In genomic region chr19:46761247-46761946, GRCm38 (mm10) we compare ENCODE assay signal across 8 mouse cellular contexts. TPM values are rescaled to one million over a fixed set of nuclear protein-coding genes. Genes with fewer than 3 reads are reported as not detected.
DNase-seq lines count a peak whose midpoint lies in the region; ATAC-seq lines count a peak whose summit lies in the region.

Gene Cnnm2, plus strand, starts transcription at chr19:46761596.

- H3K9me3 ChIP-seq in heart, embryonic 10.5 days: no peaks in the 10 kb centered on the region
- no peaks in the 10 kb centered on the region for H3K9me3 ChIP-seq in kidney, embryonic 15.5 days (replicated peaks)

- peak; percentile 86 for ATAC-seq in erythroblast, adult 5-6 weeks (replicated peaks; ENCODE audit: low FRiP score, poor library complexity, severe bottlenecking)
- ATAC-seq in kidney, embryonic 15.5 days (replicated peaks; ENCODE audit: low FRiP score): peak; percentile 98
- ATAC-seq in monocyte, adult 5-6 weeks (replicated peaks; ENCODE audit: insufficient number of reproducible peaks, low FRiP score, low TSS enrichment, poor library complexity, severe bottlenecking): peak; percentile 96

- peak within 1 kb of the TSS; percentile 65 for H3K9ac ChIP-seq in kidney, embryonic 15.5 days

- H3K27ac ChIP-seq in heart, embryonic 10.5 days: peak within 1 kb of the TSS; percentile 89
- peak within 1 kb of the TSS; percentile 72 for H3K27ac ChIP-seq in kidney, embryonic 15.5 days

- peaks cover 14% of the 10 kb centered on the region for H3K27me3 ChIP-seq in heart, embryonic 10.5 days (ENCODE audit: insufficient read depth, poor library complexity, severe bottlenecking)
- H3K27me3 ChIP-seq in kidney, embryonic 15.5 days: peaks cover 23% of the 10 kb centered on the region

- H3K4me3 ChIP-seq in heart, embryonic 10.5 days: peak within 1 kb of the TSS; percentile 90
- peak within 1 kb of the TSS; percentile 71 for H3K4me3 ChIP-seq in kidney, embryonic 15.5 days (replicated peaks)

- WGBS in heart, embryonic 10.5 days: under 1% methylated on average over 59 of the region's 59 CpGs
- WGBS in kidney, embryonic 15.5 days: under 1% methylated on average over 59 of the region's 59 CpGs

- H3K36me3 ChIP-seq in heart, embryonic 10.5 days: no peaks in the 10 kb centered on the region
- H3K36me3 ChIP-seq in kidney, embryonic 15.5 days: no peaks in the 10 kb centered on the region

- peak within 1 kb of the TSS; percentile 91 for H3K4me2 ChIP-seq in kidney, embryonic 15.5 days

- DNase-seq in B cell, adult 2 months: peak; percentile 99
- peak; percentile 100 for DNase-seq in brain, adult 2 months (ENCODE audit: low read depth, low spot score)
- DNase-seq in heart, embryonic 10.5 days (ENCODE audit: low spot score): peak; percentile 100
- DNase-seq in liver: peak; percentile 100
- DNase-seq in spleen, postnatal 4 days (ENCODE audit: low spot score in 2 of 2): peak; percentile 100

- H3K4me1 ChIP-seq in heart, embryonic 10.5 days: peaks cover 29% of the 10 kb centered on the region
- H3K4me1 ChIP-seq in kidney, embryonic 15.5 days: peaks cover 33% of the 10 kb centered on the region

RNA-seq across cellular contexts. Expression of gene Cnnm2, which starts in this region (rescaled TPM):
- 34.0 and 36.6 TPM in 2 replicates for total RNA-seq in erythroblast, adult 5-6 weeks (2015; ENCODE audit: low replicate concordance)
- total RNA-seq in erythroblast, adult 5-6 weeks (2017; ENCODE audit: low replicate concordance): 51.7 and 58.0 TPM in 2 replicates
- 2.7 and 3.0 TPM in 2 replicates for polyA plus RNA-seq in heart, embryonic 10.5 days (2016; fragmentation: Nextera tagmentation; extraction: Ambion mirVana)
- 6.1 and 7.9 TPM in 2 replicates for polyA plus RNA-seq in kidney, embryonic 15.5 days (2015; fragmentation: Nextera tagmentation; extraction: Ambion mirVana)
- 2.6 to 10.0 TPM (median 5.9 TPM) in 3 replicates for total RNA-seq in monocyte, adult 5-6 weeks (2017)

Comparison
In these comparisons a context has a peak if more than half of its experiments do, and no peak if none do; other contexts are left out.
1. Peak in every context shown above with its lines: DNase-seq, ATAC-seq, H3K4me3 ChIP-seq and H3K27ac ChIP-seq.